ENCODE assay signal across 10 mouse cellular contexts in genomic region chr10:41595550-41595949, GRCm38 (mm10).
DNase-seq lines count a peak whose midpoint lies in the region; ATAC-seq and TF ChIP-seq lines count a peak whose summit lies in the region.
"Had no signal": no experiment of that assay in that cellular context is flagged by ENCODE, and none has a peak within 500 bp of the region (broad histone marks: within the 10 kb centered on the region; RNA-seq: fewer than 3 reads in every experiment).

No protein-coding gene starts in this region.

- H3K9ac ChIP-seq in heart, embryonic 14.5 days (ENCODE audit: low read length): peak overlapping the region; percentile 36; the same call in 1 of the 2 replicates
- H3K9ac ChIP-seq in stomach, postnatal 0 days (ENCODE audit: low read length): no peak overlapping the region
- no peak overlapping the region for H3K9ac ChIP-seq in midbrain, embryonic 13.5 days (replicated peaks)

- 28% methylated on average over 3 of the region's 3 CpGs for WGBS in heart, embryonic 14.5 days
- 56% methylated on average over 3 of the region's 3 CpGs for WGBS in stomach, postnatal 0 days
- 84% methylated on average over 3 of the region's 3 CpGs for WGBS in midbrain, embryonic 13.5 days

- TF ChIP-seq CTCF in stomach, postnatal 0 days (IDR thresholded peaks at IDR 0.05; ENCODE audit: low read depth): no peak

- no peaks in the 10 kb centered on the region for H3K27me3 ChIP-seq in heart, embryonic 14.5 days (ENCODE audit: control insufficient read depth, insufficient read depth, low read length)
- no peaks in the 10 kb centered on the region for H3K27me3 ChIP-seq in stomach, postnatal 0 days (ENCODE audit: control insufficient read depth, insufficient read depth, low read length)
- H3K27me3 ChIP-seq in midbrain, embryonic 13.5 days: no peaks in the 10 kb centered on the region

- H3K4me1 ChIP-seq in heart, embryonic 14.5 days (ENCODE audit: control insufficient read depth in 2 of 2, insufficient read depth in 2 of 2, low read length in 2 of 2): peaks cover 19 to 45% of the 10 kb centered on the region in 2 experiments
- no peaks in the 10 kb centered on the region for H3K4me1 ChIP-seq in stomach, postnatal 0 days (replicated peaks; ENCODE audit: control insufficient read depth, insufficient read depth)
- peaks cover 5% of the 10 kb centered on the region; the same call in 1 of the 2 replicates for H3K4me1 ChIP-seq in midbrain, embryonic 13.5 days (replicated peaks)

- no peaks in the 10 kb centered on the region for H3K9me3 ChIP-seq in heart, embryonic 14.5 days (ENCODE audit: control insufficient read depth, low read length)
- H3K9me3 ChIP-seq in stomach, postnatal 0 days (ENCODE audit: control insufficient read depth, low read length): no peaks in the 10 kb centered on the region
- no peaks in the 10 kb centered on the region for H3K9me3 ChIP-seq in midbrain, embryonic 13.5 days

- 0 out of 2 replicates have a peak, but pooled peaks have one; percentile 4 for ATAC-seq in heart, embryonic 14.5 days (ENCODE audit: insufficient number of reproducible peaks, insufficient read depth, low FRiP score, low read depth)
- peak; percentile 40; the same call in 1 of the 2 replicates for ATAC-seq in stomach, postnatal 0 days (ENCODE audit: low FRiP score, low TSS enrichment)
- ATAC-seq in midbrain, embryonic 13.5 days: no peak
- no peak for ATAC-seq in cerebellum, adult (ENCODE audit: insufficient number of reproducible peaks, low FRiP score, low TSS enrichment)

- TF ChIP-seq EP300 in stomach, postnatal 0 days (optimal IDR thresholded peaks at IDR 0.05): no peak

- peak overlapping the region; percentile 94 to 98 for H3K27ac ChIP-seq in heart, embryonic 14.5 days (replicated peaks in 1 of 2; ENCODE audit: control insufficient read depth in 1 of 2, insufficient read depth in 1 of 2, low read depth in 2 of 2, low read length in 2 of 2)
- H3K27ac ChIP-seq in stomach, postnatal 0 days (replicated peaks): no peak overlapping the region
- H3K27ac ChIP-seq in midbrain, embryonic 13.5 days: no peak overlapping the region

- DNase-seq in heart, adult 8-10 months (ENCODE audit: low spot score): no peak
- DNase-seq in MEL-GATA-1-ER (ENCODE audit: extremely low read depth, low read depth): peak; percentile 38
- DNase-seq in lung, postnatal 25 days (ENCODE audit: low spot score): peak; percentile 70
- DNase-seq in stomach, postnatal 0 days (ENCODE audit: low spot score): no peak
- DNase-seq in adrenal gland, adult (ENCODE audit: inconsistent age in 2 of 2, low spot score in 1 of 2): no peak
- DNase-seq: midbrain, embryonic 14.5 days; retina, postnatal 1 day had no signal

- 0 out of 4 replicates have a peak overlapping the region, but pooled peaks of 1 of the 2 experiments have one; percentile 8 for H3K4me3 ChIP-seq in heart, embryonic 14.5 days (ENCODE audit: control insufficient read depth in 1 of 2, insufficient read depth in 1 of 2, low read depth in 1 of 2, low read length in 2 of 2)
- H3K4me3 ChIP-seq in stomach, postnatal 0 days (ENCODE audit: low read depth, low read length): no peak overlapping the region
- H3K4me3 ChIP-seq in midbrain, embryonic 13.5 days (replicated peaks): no peak overlapping the region

- no peaks in the 10 kb centered on the region for H3K36me3 ChIP-seq in heart, embryonic 14.5 days (ENCODE audit: control insufficient read depth, insufficient read depth, low read length)
- H3K36me3 ChIP-seq in stomach, postnatal 0 days (ENCODE audit: control insufficient read depth, insufficient read depth, low read length): no peaks in the 10 kb centered on the region
- H3K36me3 ChIP-seq in midbrain, embryonic 13.5 days: no peaks in the 10 kb centered on the region

- H3K4me2 ChIP-seq in heart, embryonic 14.5 days (ENCODE audit: low read length): peak overlapping the region; percentile 54
- H3K4me2 ChIP-seq in stomach, postnatal 0 days (replicated peaks; ENCODE audit: low read depth): no peak overlapping the region
- no peak overlapping the region for H3K4me2 ChIP-seq in midbrain, embryonic 13.5 days (replicated peaks)

Comparison
In these comparisons a context has a peak if more than half of its experiments do, and no peak if none do; other contexts are left out.
1. ATAC-seq: peak in heart, embryonic 14.5 days (single experiment) and stomach, postnatal 0 days (single experiment); none in midbrain, embryonic 13.5 days (single experiment) and cerebellum, adult (single experiment).
2. H3K27ac ChIP-seq: peak in heart, embryonic 14.5 days (2 of 2); none in stomach, postnatal 0 days (single experiment) and midbrain, embryonic 13.5 days (single experiment).
3. DNase-seq: peak in MEL-GATA-1-ER (single experiment) and lung, postnatal 25 days (single experiment); none in heart, adult 8-10 months (single experiment), stomach, postnatal 0 days (single experiment) and adrenal gland, adult (0 of 2).